7 mouse cellular contexts compared by ENCODE assay signal in genomic region chr3:37723662-37724170, GRCm38 (mm10). TPM values are rescaled to one million over a fixed set of nuclear protein-coding genes. Genes with fewer than 3 reads are reported as not detected.
DNase-seq lines count a peak whose midpoint lies in the region; ATAC-seq and TF ChIP-seq lines count a peak whose summit lies in the region.

No protein-coding gene starts in this region.

- H3K9me3 ChIP-seq in lung, postnatal 0 days (ENCODE audit: low read length): no peaks in the 10 kb centered on the region
- no peaks in the 10 kb centered on the region for H3K9me3 ChIP-seq in forebrain, embryonic 13.5 days (replicated peaks)
- H3K9me3 ChIP-seq in intestine, postnatal 0 days (ENCODE audit: control insufficient read depth): no peaks in the 10 kb centered on the region
- no peaks in the 10 kb centered on the region for H3K9me3 ChIP-seq in liver, embryonic 15.5 days (replicated peaks)

- H3K4me3 ChIP-seq in lung, postnatal 0 days (ENCODE audit: low read depth, low read length): peak overlapping the region; percentile 21
- H3K4me3 ChIP-seq in forebrain, embryonic 13.5 days: peak overlapping the region; percentile 43
- H3K4me3 ChIP-seq in intestine, postnatal 0 days (ENCODE audit: low read depth, low read length): peak overlapping the region; percentile 26
- peak overlapping the region; percentile 33 for H3K4me3 ChIP-seq in liver, embryonic 15.5 days (replicated peaks)

- peak overlapping the region; percentile 94 for H3K27ac ChIP-seq in lung, postnatal 0 days (ENCODE audit: low read length)
- H3K27ac ChIP-seq in forebrain, embryonic 13.5 days: peak overlapping the region; percentile 42
- H3K27ac ChIP-seq in intestine, postnatal 0 days (ENCODE audit: low read depth, low read length): peak overlapping the region; percentile 95
- peak overlapping the region; percentile 57 for H3K27ac ChIP-seq in liver, embryonic 15.5 days (replicated peaks)

- ATAC-seq in lung, postnatal 0 days: peak; percentile 63
- peak; percentile 73 for ATAC-seq in forebrain, embryonic 13.5 days
- peak; percentile 51 for ATAC-seq in intestine, postnatal 0 days
- peak; percentile 1; the same call in 1 of the 2 replicates for ATAC-seq in liver, embryonic 15.5 days (ENCODE audit: insufficient read depth)

- H3K9ac ChIP-seq in lung, postnatal 0 days (replicated peaks; ENCODE audit: low read depth): peak overlapping the region; percentile 39
- peak overlapping the region; percentile 60 for H3K9ac ChIP-seq in forebrain, embryonic 13.5 days
- H3K9ac ChIP-seq in intestine, postnatal 0 days (ENCODE audit: low read depth, low read length): 0 out of 2 replicates have a peak overlapping the region, but pooled peaks have one; percentile 32
- H3K9ac ChIP-seq in liver, embryonic 15.5 days: no peak overlapping the region

- H3K27me3 ChIP-seq in lung, postnatal 0 days (replicated peaks; ENCODE audit: insufficient read depth, low read length): no peaks in the 10 kb centered on the region
- peaks cover 6% of the 10 kb centered on the region; the same call in 1 of the 2 replicates for H3K27me3 ChIP-seq in forebrain, embryonic 13.5 days
- no peaks in the 10 kb centered on the region for H3K27me3 ChIP-seq in intestine, postnatal 0 days (replicated peaks; ENCODE audit: control insufficient read depth, insufficient read depth, low read length)
- peaks cover 45% of the 10 kb centered on the region for H3K27me3 ChIP-seq in liver, embryonic 15.5 days

- H3K36me3 ChIP-seq in lung, postnatal 0 days (ENCODE audit: insufficient read depth, low read length): no peaks in the 10 kb centered on the region
- no peaks in the 10 kb centered on the region for H3K36me3 ChIP-seq in forebrain, embryonic 13.5 days (ENCODE audit: poor library complexity, severe bottlenecking)
- no peaks in the 10 kb centered on the region for H3K36me3 ChIP-seq in intestine, postnatal 0 days (ENCODE audit: control insufficient read depth, insufficient read depth)
- no peaks in the 10 kb centered on the region for H3K36me3 ChIP-seq in liver, embryonic 15.5 days (replicated peaks)

- H3K4me1 ChIP-seq in lung, postnatal 0 days (ENCODE audit: insufficient read depth, low read depth, low read length): peaks cover 14% of the 10 kb centered on the region; the same call in 1 of the 2 replicates
- peaks cover 26% of the 10 kb centered on the region for H3K4me1 ChIP-seq in forebrain, embryonic 13.5 days
- H3K4me1 ChIP-seq in intestine, postnatal 0 days (replicated peaks; ENCODE audit: control insufficient read depth, insufficient read depth, low read length): peaks cover 6% of the 10 kb centered on the region; the same call in 1 of the 2 replicates
- H3K4me1 ChIP-seq in liver, embryonic 15.5 days (replicated peaks): peaks cover 19% of the 10 kb centered on the region

- TF ChIP-seq EP300 in lung, postnatal 0 days (IDR thresholded peaks at IDR 0.05): no peak

- H3K4me2 ChIP-seq in lung, postnatal 0 days (replicated peaks; ENCODE audit: low read depth, low read length): peak overlapping the region; percentile 56
- peak overlapping the region; percentile 77 for H3K4me2 ChIP-seq in forebrain, embryonic 13.5 days
- H3K4me2 ChIP-seq in intestine, postnatal 0 days (replicated peaks; ENCODE audit: low read depth): peak overlapping the region; percentile 68
- peak overlapping the region; percentile 57 for H3K4me2 ChIP-seq in liver, embryonic 15.5 days

- no peak for TF ChIP-seq CTCF in lung, postnatal 0 days (IDR thresholded peaks at IDR 0.05)
- TF ChIP-seq CTCF in intestine, postnatal 0 days (IDR thresholded peaks at IDR 0.05; ENCODE audit: low read depth): no peak

- DNase-seq in lung, postnatal 0 days (ENCODE audit: low spot score): no peak
- DNase-seq in lung, postnatal 4 days: no peak
- peak; percentile 25 for DNase-seq in right cerebral cortex, postnatal 14 days
- no peak for DNase-seq in adrenal gland, postnatal 25 days

- WGBS in lung, postnatal 0 days: 5% methylated on average over 16 of the region's 17 CpGs
- under 1% methylated on average over 17 of the region's 17 CpGs for WGBS in forebrain, embryonic 13.5 days
- 7% methylated on average over 17 of the region's 17 CpGs for WGBS in intestine, postnatal 0 days
- 1% methylated on average over 17 of the region's 17 CpGs for WGBS in liver, embryonic 15.5 days (ENCODE audit: insufficient replicate concordance)

RNA-seq across cellular contexts. Expression of gene Gm5148, which starts 0.6 kb away (rescaled TPM):
- 10.1 and 11.7 TPM in 2 replicates for polyA plus RNA-seq in lung, postnatal 0 days (2015; fragmentation: Nextera tagmentation; extraction: Ambion mirVana)
- polyA plus RNA-seq in forebrain, embryonic 13.5 days (2015; fragmentation: Nextera tagmentation; extraction: Ambion mirVana): 5.2 and 5.3 TPM in 2 replicates
- 4.5 and 5.7 TPM in 2 replicates for polyA plus RNA-seq in intestine, postnatal 0 days (2015; fragmentation: Nextera tagmentation; extraction: Ambion mirVana)
- polyA plus RNA-seq in liver, embryonic 15.5 days (2015; fragmentation: Nextera tagmentation; extraction: Ambion mirVana): 2.2 and 2.6 TPM in 2 replicates
- total RNA-seq in adrenal gland, postnatal 25 days (2021): 0.46 TPM in 1 of 2 replicates, not detected in the other

Comparison
In these comparisons a context has a peak if more than half of its experiments do, and no peak if none do; other contexts are left out.
1. ATAC-seq: peak in every context shown above with its lines; median percentile 73 in forebrain, embryonic 13.5 days; 63 in lung, postnatal 0 days; 51 in intestine, postnatal 0 days; 1 in liver, embryonic 15.5 days.
2. H3K27ac ChIP-seq: peak in every context shown above with its lines; median percentile 95 in intestine, postnatal 0 days; 94 in lung, postnatal 0 days; 57 in liver, embryonic 15.5 days; 42 in forebrain, embryonic 13.5 days.